Mouse (Mus musculus): Measurements from ENCODE around the gene Tceal7. TPM values are rescaled to one million over a fixed set of nuclear protein-coding genes. Genes with fewer than 3 reads are reported as not detected.

Tceal7 gene
- not detected for polyA plus RNA-seq (2017; shearing (Covaris generic))

GRCm38 (mm10) chrX:136214729-136215677 lies at the start of gene Tceal7, which contains the start of gene Bex1:
TSS of gene Tceal7 (plus strand) at chrX:136214779.
TSS of gene Bex1 (minus strand) at chrX:136215513.

DNA sequence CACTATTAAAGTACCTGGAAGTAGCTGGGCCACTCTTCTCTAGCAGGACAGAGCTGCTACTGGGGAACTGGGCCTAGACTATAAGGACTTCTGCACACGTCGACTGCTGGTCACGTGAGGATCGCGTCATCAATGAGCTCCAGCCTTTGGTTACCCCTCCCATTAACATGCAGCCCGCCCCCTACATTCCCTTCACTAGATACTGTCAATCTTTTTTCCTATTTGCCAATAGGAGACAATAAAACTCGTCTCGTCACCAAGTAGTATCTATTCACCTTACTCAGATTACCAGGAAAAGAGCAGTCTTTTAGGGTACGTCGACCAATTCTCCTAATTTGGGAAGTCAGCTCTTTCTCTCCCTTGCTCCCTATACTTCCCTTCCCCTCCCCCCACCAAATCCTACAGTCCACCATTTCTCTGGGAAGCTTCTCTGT lies 42.4 kb upstream of the Tceal7 start, which contains the start of gene Tceal8:
Gene Tceal8, minus strand, starts transcription at position 225 of the 434 bp plus-strand sequence.

DNA sequence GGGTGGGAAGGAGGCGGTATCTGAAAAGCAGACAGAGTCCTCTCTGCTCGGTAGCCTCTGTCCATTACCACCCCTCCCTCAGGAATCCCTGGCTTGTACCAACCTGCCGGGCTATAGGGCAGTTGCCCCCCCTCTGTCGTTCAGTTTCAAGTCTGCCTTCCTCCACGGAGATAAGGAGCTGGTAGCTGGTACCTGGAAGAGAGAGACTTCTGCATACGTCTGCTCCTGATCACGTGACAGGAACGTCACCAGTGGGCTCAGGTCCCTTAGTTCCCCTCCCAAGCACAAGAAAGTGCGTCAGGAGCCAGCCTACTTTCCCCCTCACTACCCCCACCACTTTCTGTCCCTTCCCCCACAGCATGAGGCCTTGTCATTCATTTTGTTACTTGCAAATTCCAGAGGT lies 10.9 kb upstream of the Tceal7 start, which contains the start of gene Tceal5:
Gene Tceal5, minus strand, starts transcription at position 213 of the 403 bp plus-strand sequence.

DNA sequence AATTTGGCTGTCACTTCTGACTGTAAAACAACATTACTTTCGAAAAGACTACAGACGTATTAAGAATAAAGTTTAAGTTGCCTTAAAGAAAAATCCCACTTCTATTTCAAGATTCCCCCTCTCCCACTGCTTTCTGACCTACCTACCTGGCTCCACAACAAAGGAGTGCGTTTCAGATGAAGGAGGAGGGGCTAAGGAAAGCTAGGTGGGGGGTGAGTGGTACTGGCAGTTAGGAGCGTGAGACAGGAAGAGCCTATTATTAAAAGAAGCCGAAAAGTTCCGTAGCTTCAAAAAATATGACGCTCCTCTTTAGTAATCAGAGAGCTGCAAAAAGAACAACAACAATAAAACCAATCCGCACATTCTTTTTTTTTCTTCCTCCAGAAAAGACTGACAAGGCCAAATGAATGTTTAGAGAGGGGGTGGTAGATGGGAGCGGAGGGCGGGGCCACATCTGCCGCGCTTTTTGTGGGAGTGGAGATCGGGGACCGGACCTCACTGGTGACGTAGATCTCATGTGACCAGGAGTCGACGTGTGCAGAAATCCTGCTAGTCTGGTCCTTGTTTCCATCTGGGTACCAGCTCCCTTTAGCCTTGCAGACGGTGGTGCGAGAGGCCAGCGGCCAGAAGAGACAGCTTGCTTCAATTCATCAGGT lies 30.1 kb downstream of the Tceal7 start, which contains the start of gene Tceal9:
Gene Tceal9, plus strand, starts transcription at position 506 of the 656 bp plus-strand sequence.

DNA sequence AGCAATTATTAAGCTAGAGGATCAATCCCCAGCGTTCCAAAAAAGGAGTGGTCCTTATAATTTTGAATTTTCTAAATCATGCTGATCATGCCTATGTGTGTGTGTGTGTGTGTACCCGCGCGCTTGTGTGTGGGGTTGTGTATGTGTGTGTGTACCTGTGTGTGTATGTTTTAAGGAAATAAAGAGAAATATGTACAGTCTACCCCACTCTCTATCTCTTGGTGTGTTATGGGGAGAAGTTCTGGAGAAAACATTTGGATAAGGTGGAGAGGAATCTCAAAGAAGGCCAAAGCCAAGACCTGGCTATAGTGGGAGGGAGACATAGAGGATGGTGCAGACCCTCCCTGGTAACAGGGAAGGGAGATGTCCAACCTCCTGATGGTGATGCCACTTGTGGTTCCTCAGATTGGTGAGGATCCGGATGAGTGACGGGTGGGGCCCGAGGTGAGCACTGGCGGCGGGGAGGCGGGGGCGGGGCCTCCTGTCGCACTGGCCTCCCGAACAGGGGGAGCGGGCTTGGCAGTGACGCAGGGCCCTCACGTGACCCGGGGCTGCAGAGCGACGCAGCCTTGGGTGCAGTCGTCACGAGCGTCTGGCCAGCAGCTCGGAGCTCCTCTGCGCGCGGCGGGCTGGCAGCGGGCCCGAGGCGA lies 55.3 kb downstream of the Tceal7 start, which contains the start of gene Bex3:
Gene Bex3, plus strand, starts transcription at position 511 of the 650 bp plus-strand sequence.

Other genes with a start within 250 kb of the Tceal7 start
- gene Arxes2, start 221.0 kb upstream of the Tceal7 start, polyA plus RNA-seq (2017; shearing (Covaris generic)), result 9.5 TPM
- not detected for gene Arxes1, start 181.4 kb upstream of the Tceal7 start, polyA plus RNA-seq (2017; shearing (Covaris generic))
- gene Bex2, start 146.5 kb upstream of the Tceal7 start, polyA plus RNA-seq (2017; shearing (Covaris generic)), result 0.44 TPM
- gene Nxf3, start 129.5 kb upstream of the Tceal7 start, polyA plus RNA-seq (2017; shearing (Covaris generic)), result not detected
- gene Bex4, start 75.8 kb upstream of the Tceal7 start, polyA plus RNA-seq (2017; shearing (Covaris generic)), result not detected
- 1.7 TPM for gene Tceal8, start 42.4 kb upstream of the Tceal7 start, polyA plus RNA-seq (2017; shearing (Covaris generic))
- gene Tceal5, start 10.9 kb upstream of the Tceal7 start, polyA plus RNA-seq (2017; shearing (Covaris generic)), result not detected
- gene Bex1, start 734 bp downstream of the Tceal7 start, polyA plus RNA-seq (2017; shearing (Covaris generic)), result not detected
- 54.7 TPM for gene Tceal9, start 30.3 kb downstream of the Tceal7 start, polyA plus RNA-seq (2017; shearing (Covaris generic))
- 90.9 TPM for gene Bex3, start 55.5 kb downstream of the Tceal7 start, polyA plus RNA-seq (2017; shearing (Covaris generic))

Data from activated CD4-positive, CD25-positive, alpha-beta regulatory T cell, adult 9 weeks (primary cell).